Mouse (Mus musculus) intestine, embryonic 14.5 days (tissue): ENCODE results near the gene Ascc2. TPM values are rescaled to one million over a fixed set of nuclear protein-coding genes. Genes with fewer than 3 reads are reported as not detected.

Source experiments
- ATAC-seq: fragments of 200-750 bp; cut with Nextera tagmentation; replicated peaks from 2 replicates; pipeline ENCODE4 v1.8.0; 2017; ENCODE audit warnings: low read depth, moderate number of reproducible peaks, moderate TSS enrichment, moderate library complexity; ENCODE audit not compliant: low FRiP score, low TSS enrichment
- DNase-seq: peaks from one replicate; pipeline ENCODE4 v3.0.0-alpha.2; 2018; ENCODE audit warnings: low spot score
- H3K27ac ChIP-seq: fragments of 300-500 bp; sonication (generic); 2 replicates; pipeline ENCODE4 v1.5.1; 2014; ENCODE audit warnings: low read depth, mild to moderate bottlenecking, control low read depth
- H3K27me3 ChIP-seq: fragments of 300-500 bp; sonication (generic); replicated peaks from 2 replicates; pipeline ENCODE4 v1.6.1; 2014; ENCODE audit warnings: low read length, control low read depth; ENCODE audit not compliant: control insufficient read depth, insufficient read depth
- H3K36me3 ChIP-seq: fragments of 300-500 bp; sonication (generic); 2 replicates; pipeline ENCODE4 v1.6.1; 2014; ENCODE audit warnings: low read length, control low read depth; ENCODE audit not compliant: control insufficient read depth, insufficient read depth
- H3K4me1 ChIP-seq: fragments of 300-500 bp; sonication (generic); replicated peaks from 2 replicates; pipeline ENCODE4 v1.6.1; 2014; ENCODE audit warnings: low read length, control low read depth, mixed read lengths; ENCODE audit not compliant: control insufficient read depth, insufficient read depth
- H3K4me2 ChIP-seq: fragments of 300-500 bp; sonication (generic); 2 replicates; pipeline ENCODE4 v1.6.1; 2014; ENCODE audit warnings: low read length
- H3K4me3 ChIP-seq: fragments of 300-500 bp; sonication (generic); 2 replicates; pipeline ENCODE4 v1.5.1; 2014; ENCODE audit warnings: low read depth, low read length, control low read depth, mixed read lengths
- H3K9ac ChIP-seq: fragments of 300-500 bp; sonication (generic); 2 replicates; pipeline ENCODE4 v1.6.1; 2014; ENCODE audit warnings: mild to moderate bottlenecking, low read length
- H3K9me3 ChIP-seq: fragments of 300-500 bp; sonication (generic); 2 replicates; pipeline ENCODE4 v1.6.1; 2016; ENCODE audit warnings: low read length, control low read depth; ENCODE audit not compliant: control insufficient read depth
- WGBS: fragments of 180-500 bp; shearing (Covaris S2); extraction: QIAGEN DNeasy Blood & Tissue Kit; methylation state at CpG from one replicate; pipeline ENCODE4 v1.1.7; 2014; 5-methylcytosine and 5-hydroxymethylcytosine counted together
- polyA plus RNA-seq: library from polyadenylated mRNA; unstranded; fragments of >200 nt; fragmentation: Nextera tagmentation; extraction: Ambion mirVana; gene quantifications from 2 replicates; pipeline ENCODE4 v1.2.1, GENCODE M21; 2014

The Ascc2 gene
- 36.0 and 36.6 TPM in 2 replicates for polyA plus RNA-seq

DNA sequence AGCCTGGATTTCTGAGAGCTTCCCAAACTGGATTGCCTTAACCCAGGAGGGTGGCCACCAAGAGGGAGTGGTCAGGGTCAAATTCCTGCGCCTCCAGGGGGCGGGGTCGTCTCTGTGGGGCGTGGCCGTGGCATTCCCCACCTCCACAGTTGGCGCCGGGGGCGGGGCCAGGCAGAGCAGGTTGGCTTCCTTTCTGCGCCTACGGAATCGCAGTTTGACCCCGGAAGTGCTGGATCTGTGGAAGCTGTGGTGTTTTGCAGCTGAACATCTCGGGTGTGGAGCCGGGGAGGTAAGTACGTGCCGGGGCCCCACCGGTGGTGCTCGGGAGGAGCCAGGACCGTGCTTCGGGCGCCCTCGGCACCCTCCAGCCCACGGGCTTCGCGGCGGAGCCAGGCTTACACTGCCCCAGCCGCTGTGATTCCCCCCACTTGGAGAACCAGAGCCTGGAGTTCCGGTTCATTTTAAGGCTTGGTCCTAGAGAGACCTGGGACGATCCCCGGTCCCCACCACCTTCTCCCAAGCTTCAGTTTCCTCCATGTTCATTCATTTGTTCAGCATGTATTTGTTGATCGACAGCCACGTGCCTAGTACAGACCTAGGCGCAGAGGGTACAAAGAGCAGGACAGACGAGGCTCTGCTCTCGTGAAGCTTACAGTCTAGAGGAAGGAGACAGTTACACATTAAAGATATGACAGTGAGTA lies at the start of gene Ascc2:
Gene Ascc2, plus strand, starts transcription at position 214 of the 701 bp plus-strand sequence.
- Histone ChIP-seq H3K27ac (peak within 1 kb of the TSS; percentile 70), H3K36me3 (peaks cover 13% of the 10 kb centered on the region; the same call in 1 of the 2 replicates), H3K9ac (peak within 1 kb of the TSS; percentile 56), H3K4me3 (peak within 1 kb of the TSS; percentile 78), H3K4me1 (peaks cover 8% of the 10 kb centered on the region), H3K9me3 (no peaks in the 10 kb centered on the region), H3K4me2 (peak within 1 kb of the TSS; percentile 69), H3K27me3 (no peaks in the 10 kb centered on the region)
- DNase-seq (peak; percentile 99), ATAC-seq (peak; percentile 93)
- under 1% methylated on average over 35 of the region's 35 CpGs for WGBS

DNA sequence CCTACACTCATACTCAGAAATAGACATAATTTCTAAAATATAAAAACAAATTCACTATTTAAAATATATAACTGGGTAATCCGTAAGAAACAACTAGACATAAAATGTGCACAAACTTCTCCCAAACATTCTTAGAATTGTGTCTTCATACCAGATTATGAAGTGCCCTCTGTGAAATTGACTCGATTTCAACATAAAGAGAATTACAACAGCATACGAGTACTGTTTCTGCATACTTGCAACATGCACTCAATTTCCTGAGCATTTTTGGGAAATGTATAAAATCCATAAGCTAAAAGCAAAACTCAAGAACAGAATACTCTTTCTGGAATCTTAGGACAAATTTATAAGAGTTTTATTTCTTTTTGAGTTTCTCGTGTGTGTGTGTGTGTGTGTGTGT lies 45.7 kb upstream of the Ascc2 start:
- Histone ChIP-seq H3K9ac (no peak overlapping the region), H3K4me2 (no peak overlapping the region), H3K27me3 (no peaks in the 10 kb centered on the region), H3K4me1 (peaks cover 7% of the 10 kb centered on the region), H3K4me3 (no peak overlapping the region), H3K9me3 (no peaks in the 10 kb centered on the region), H3K27ac (no peak overlapping the region), H3K36me3 (0 out of 2 replicates have a peak, but pooled peaks cover 5% of the 10 kb centered on the region)
- ATAC-seq (no peak), DNase-seq (no peak)
- 87% methylated on average over 4 of the region's 4 CpGs for WGBS

DNA sequence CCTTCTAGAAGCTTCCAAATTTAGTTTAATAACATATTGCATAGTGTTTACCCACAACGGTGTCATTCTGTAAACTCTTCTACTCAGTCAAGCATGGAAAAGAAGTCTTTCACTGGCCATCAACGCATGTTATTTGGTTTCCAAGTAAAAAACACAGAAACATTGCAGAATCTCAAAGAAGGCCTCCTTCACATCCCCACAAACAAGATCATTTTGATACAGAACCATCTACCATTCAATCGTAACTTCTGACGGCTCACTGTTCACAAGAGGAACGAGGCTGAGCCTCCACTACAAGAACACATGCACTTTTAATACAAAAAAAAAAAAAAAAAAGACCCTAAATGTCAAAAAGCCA lies 44.1 kb upstream of the Ascc2 start:
- Histone ChIP-seq H3K9ac (peak overlapping the region; percentile 94), H3K4me2 (peak overlapping the region; percentile 63), H3K4me1 (peaks cover 7% of the 10 kb centered on the region), H3K9me3 (no peaks in the 10 kb centered on the region), H3K4me3 (peak overlapping the region; percentile 94), H3K27ac (no peak overlapping the region; the same call in 1 of the 2 replicates), H3K27me3 (no peaks in the 10 kb centered on the region), H3K36me3 (no peaks in the 10 kb centered on the region)
- ATAC-seq (no peak), DNase-seq (no peak)
- WGBS, result 34% methylated on average over 5 of the region's 5 CpGs

DNA sequence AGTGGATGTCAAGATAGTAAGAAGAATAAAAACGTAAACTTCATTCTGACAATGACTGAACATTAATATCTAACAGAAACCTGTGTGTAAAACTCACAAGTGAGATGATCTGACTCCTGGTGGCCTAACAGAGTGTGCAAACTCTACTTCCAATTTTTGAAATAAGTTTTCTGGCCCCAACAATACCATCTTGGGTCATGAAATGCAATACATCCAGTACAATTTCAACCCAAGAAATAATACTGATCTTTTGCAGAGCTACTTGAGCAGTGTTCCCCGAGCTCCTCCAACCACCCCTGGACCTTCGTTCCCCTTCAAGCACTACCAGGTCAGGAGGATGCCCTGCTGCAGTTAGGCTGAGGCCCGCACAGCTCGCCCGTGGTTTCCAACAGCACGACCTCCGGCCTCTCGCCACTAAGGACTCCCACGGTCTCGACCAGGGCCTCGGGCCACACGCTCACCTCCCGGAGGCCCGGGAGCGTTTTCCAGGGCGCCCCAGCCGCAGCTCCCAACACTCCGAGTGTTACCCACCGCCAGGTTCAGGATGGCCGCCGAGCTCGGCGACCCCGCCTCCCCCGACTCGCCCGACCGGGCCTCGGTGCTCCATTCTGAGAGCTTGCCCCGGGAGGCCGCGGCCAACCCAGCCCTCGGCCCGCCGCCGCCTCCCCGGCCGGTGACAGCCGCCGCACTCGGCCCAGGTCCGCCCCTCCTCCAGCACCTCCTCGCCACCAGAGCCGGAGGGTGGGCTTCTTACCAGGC lies 43.5 kb upstream of the Ascc2 start:
- Histone ChIP-seq H3K4me3 (peak overlapping the region; percentile 94), H3K4me2 (peak overlapping the region; percentile 63), H3K36me3 (no peaks in the 10 kb centered on the region), H3K27ac (peak overlapping the region; percentile 90), H3K9ac (peak overlapping the region; percentile 94), H3K9me3 (no peaks in the 10 kb centered on the region), H3K4me1 (peaks cover 7% of the 10 kb centered on the region), H3K27me3 (no peaks in the 10 kb centered on the region)
- WGBS, result under 1% methylated on average over 45 of the region's 45 CpGs
- ATAC-seq, result peak; percentile 89
- peak; percentile 85 for DNase-seq

GRCm38 (mm10) chr11:4594608-4595500 lies 42.7 kb upstream of the Ascc2 start, which contains the start of gene Mtmr3:
Gene Mtmr3 (minus strand): TSS chr11:4594863.
- WGBS, result 4% methylated on average over 53 of the region's 53 CpGs
- no peaks in the 10 kb centered on the region for H3K36me3 ChIP-seq
- DNase-seq (peak; percentile 97), ATAC-seq (peak; percentile 94)
- no peaks in the 10 kb centered on the region for H3K27me3 ChIP-seq
- H3K4me3 ChIP-seq, result peak within 1 kb of the TSS; percentile 94
- H3K9me3 ChIP-seq, result no peaks in the 10 kb centered on the region
- H3K27ac ChIP-seq, result peak within 1 kb of the TSS; percentile 90
- H3K4me2 ChIP-seq, result peak within 1 kb of the TSS; percentile 63
- H3K4me1 ChIP-seq, result peaks cover 7% of the 10 kb centered on the region
- H3K9ac ChIP-seq, result peak within 1 kb of the TSS; percentile 94

DNA sequence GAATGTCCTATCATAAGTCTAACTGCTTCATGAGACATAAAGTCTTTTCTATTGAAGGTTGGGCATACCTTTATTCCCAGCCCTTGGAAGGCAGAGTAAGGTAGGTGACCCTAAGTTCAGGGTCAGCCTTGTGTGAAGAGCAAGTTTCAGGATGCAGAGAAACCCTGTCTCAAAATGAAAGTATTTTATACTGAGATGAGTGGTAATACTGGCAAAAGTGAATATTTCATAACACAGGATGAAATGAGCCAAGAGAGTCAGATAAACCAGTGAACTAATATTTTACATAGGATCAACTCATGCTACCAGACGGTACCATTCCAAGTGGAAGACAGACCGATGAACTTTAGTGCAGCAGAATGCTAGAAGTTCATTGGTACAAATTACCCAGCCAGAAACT lies 39.1 kb upstream of the Ascc2 start:
- no peak for ATAC-seq
- 85% methylated on average over 2 of the region's 2 CpGs for WGBS
- H3K9ac ChIP-seq, result no peak overlapping the region
- H3K4me3 ChIP-seq, result no peak overlapping the region
- H3K36me3 ChIP-seq, result no peaks in the 10 kb centered on the region
- H3K27me3 ChIP-seq, result no peaks in the 10 kb centered on the region
- no peaks in the 10 kb centered on the region for H3K9me3 ChIP-seq
- no peak overlapping the region for H3K27ac ChIP-seq
- H3K4me1 ChIP-seq, result peaks cover 11% of the 10 kb centered on the region
- no peak for DNase-seq
- no peak overlapping the region for H3K4me2 ChIP-seq

GRCm38 (mm10) chr11:4599916-4600315 lies 37.6 kb upstream of the Ascc2 start:
- 89% methylated on average over 3 of the region's 3 CpGs for WGBS
- no peak overlapping the region for H3K4me2 ChIP-seq
- DNase-seq (no peak), ATAC-seq (no peak)
- no peaks in the 10 kb centered on the region for H3K27me3 ChIP-seq
- H3K4me1 ChIP-seq, result peaks cover 18% of the 10 kb centered on the region
- H3K36me3 ChIP-seq, result no peaks in the 10 kb centered on the region
- no peak overlapping the region for H3K9ac ChIP-seq
- no peaks in the 10 kb centered on the region for H3K9me3 ChIP-seq
- H3K27ac ChIP-seq, result no peak overlapping the region
- H3K4me3 ChIP-seq, result no peak overlapping the region

DNA sequence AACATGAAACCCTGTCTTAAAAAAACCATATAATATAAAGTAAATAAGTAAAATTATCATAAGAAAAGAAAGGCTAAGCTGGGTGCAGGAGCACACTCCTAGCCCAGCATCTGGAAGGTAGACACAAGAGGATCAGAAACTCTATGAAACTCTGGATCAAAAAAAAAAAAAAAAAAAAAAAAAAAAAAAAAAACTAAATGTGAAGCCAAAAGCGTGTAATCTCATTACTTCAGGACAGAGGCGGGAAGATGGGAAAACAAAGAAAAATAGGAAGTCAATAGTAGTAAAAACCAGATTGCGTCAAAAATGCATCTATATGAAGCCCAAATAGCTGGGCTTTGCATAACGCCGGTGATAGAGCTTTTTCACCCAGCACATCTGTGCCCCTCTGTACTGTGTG lies 35.7 kb upstream of the Ascc2 start:
- H3K4me2 ChIP-seq, result no peak overlapping the region
- no peaks in the 10 kb centered on the region for H3K36me3 ChIP-seq
- no peaks in the 10 kb centered on the region for H3K9me3 ChIP-seq
- ATAC-seq, result no peak
- no peak overlapping the region for H3K4me3 ChIP-seq
- peaks cover 22% of the 10 kb centered on the region for H3K4me1 ChIP-seq
- H3K27me3 ChIP-seq, result no peaks in the 10 kb centered on the region
- WGBS, result 88% methylated on average over 5 of the region's 5 CpGs
- no peak overlapping the region for H3K27ac ChIP-seq
- no peak for DNase-seq
- H3K9ac ChIP-seq, result no peak overlapping the region
